Mouse (Mus musculus) myocyte (in vitro differentiated cells): ENCODE results near the gene Cgnl1.

ENCODE experiments used
- E2F4 ChIP-seq: IDR thresholded peaks from one replicate; pipeline ENCODE4 v1.6.1; 2011; ENCODE audit warnings: mild to moderate bottlenecking, control low read depth, moderate library complexity; ENCODE audit not compliant: insufficient read depth
- MAX ChIP-seq: IDR thresholded peaks from one replicate; pipeline ENCODE4 v1.6.1; 2011; ENCODE audit warnings: low read depth, mild to moderate bottlenecking, control low read depth
- MYOD1 ChIP-seq, 3 experiments: IDR thresholded peaks; one replicate each; pipeline ENCODE4 v1.6.1; 2011; ENCODE audit warnings: control low read depth in 2 of 3, low read depth in 2 of 3, mild to moderate bottlenecking in 2 of 3, moderate library complexity in 1 of 3; ENCODE audit not compliant: insufficient read length in 2 of 3, control insufficient read depth in 1 of 3
- POLR2A ChIP-seq: IDR thresholded peaks from one replicate; pipeline ENCODE4 v1.6.1; 2011; ENCODE audit warnings: low read depth, mild to moderate bottlenecking, control low read depth, moderate library complexity; ENCODE audit not compliant: insufficient read length
- TCF12 ChIP-seq: IDR thresholded peaks from one replicate; pipeline ENCODE4 v1.6.1; 2011; ENCODE audit warnings: mild to moderate bottlenecking, control low read depth; ENCODE audit not compliant: poor library complexity, insufficient read depth, severe bottlenecking

GRCm38 (mm10) chr9:71654861-71655260 is 116.5 kb downstream of the Cgnl1 start:
- no peak for TF ChIP-seq POLR2A
- TF ChIP-seq TCF12 = no peak
- TF ChIP-seq MYOD1 (IDR thresholded peaks at IDR 0.05; ENCODE audit: control insufficient read depth in 1 of 3, insufficient read length in 2 of 3, low read depth in 2 of 3) = no peak
- no peak for TF ChIP-seq MAX
- no peak for TF ChIP-seq E2F4
